6 mouse cellular contexts compared by ENCODE assay signal in genomic region chr7:91877804-91878203, GRCm38 (mm10).
"Had no signal": no experiment of that assay in that cellular context is flagged by ENCODE, and none has a peak within 500 bp of the region (broad histone marks: within the 10 kb centered on the region; RNA-seq: fewer than 3 reads in every experiment).

No protein-coding gene starts in this region.

- DNase-seq: kidney, postnatal 25 days; layer of hippocampus, adult 9-11 months; liver, postnatal 0 days; lung, embryonic 14.5 days; thymus, adult 2 months; thymus, postnatal 25 days had no signal
